Mouse (Mus musculus): ENCODE measurements around the gene Tmem179. TPM values are rescaled to one million over a fixed set of nuclear protein-coding genes. Genes with fewer than 3 reads are reported as not detected.

The Tmem179 gene
- polyA plus RNA-seq, 1 experiment, result not detected

- TF ChIP-seq POLR2A (IDR thresholded peaks at IDR 0.05; ENCODE audit: insufficient read depth, low read depth, low read length), result no peak
- no peak for TF ChIP-seq CTCF (IDR thresholded peaks at IDR 0.05; ENCODE audit: insufficient read depth, low read depth, low read length)
- no peak overlapping the region for H3K4me3 ChIP-seq (ENCODE audit: insufficient read depth, low read depth, low read length)
- 46% methylated on average over 8 of the region's 8 CpGs for WGBS
- no peak overlapping the region for H3K27ac ChIP-seq (ENCODE audit: insufficient read depth, low read depth, low read length)
- peaks cover 30% of the 10 kb centered on the region for H3K4me1 ChIP-seq (ENCODE audit: control insufficient read depth, insufficient read depth, low read length)
Measured at GRCm38 (mm10) chr12:112541483-112542091, 25.0 kb upstream of the Tmem179 start.

GRCm38 (mm10) chr12:112540321-112540720 is 23.8 kb upstream of the Tmem179 start:
- H3K4me3 ChIP-seq (ENCODE audit: insufficient read depth, low read depth, low read length), result no peak overlapping the region
- no peak overlapping the region for H3K27ac ChIP-seq (ENCODE audit: insufficient read depth, low read depth, low read length)
- TF ChIP-seq POLR2A (IDR thresholded peaks at IDR 0.05; ENCODE audit: insufficient read depth, low read depth, low read length), result no peak
- no peak for TF ChIP-seq CTCF (IDR thresholded peaks at IDR 0.05; ENCODE audit: insufficient read depth, low read depth, low read length)
- WGBS, result 84% methylated on average over 12 of the region's 12 CpGs
- H3K4me1 ChIP-seq (ENCODE audit: control insufficient read depth, insufficient read depth, low read length), result peaks cover 26% of the 10 kb centered on the region

GRCm38 (mm10) chr12:112539466-112539965 is 23.0 kb upstream of the Tmem179 start:
- TF ChIP-seq CTCF (IDR thresholded peaks at IDR 0.05; ENCODE audit: insufficient read depth, low read depth, low read length) (no peak), POLR2A (IDR thresholded peaks at IDR 0.05; ENCODE audit: insufficient read depth, low read depth, low read length) (no peak)
- WGBS, result 93% methylated on average over 7 of the region's 7 CpGs
- H3K4me1 ChIP-seq (ENCODE audit: control insufficient read depth, insufficient read depth, low read length), result peaks cover 18% of the 10 kb centered on the region
- no peak overlapping the region for H3K4me3 ChIP-seq (ENCODE audit: insufficient read depth, low read depth, low read length)
- H3K27ac ChIP-seq (ENCODE audit: insufficient read depth, low read depth, low read length), result no peak overlapping the region

- no peak overlapping the region for H3K27ac ChIP-seq (ENCODE audit: insufficient read depth, low read depth, low read length)
- TF ChIP-seq CTCF (IDR thresholded peaks at IDR 0.05; ENCODE audit: insufficient read depth, low read depth, low read length) (no peak), POLR2A (IDR thresholded peaks at IDR 0.05; ENCODE audit: insufficient read depth, low read depth, low read length) (no peak)
- peaks cover 16% of the 10 kb centered on the region for H3K4me1 ChIP-seq (ENCODE audit: control insufficient read depth, insufficient read depth, low read length)
- no peak overlapping the region for H3K4me3 ChIP-seq (ENCODE audit: insufficient read depth, low read depth, low read length)
- 86% methylated on average over 9 of the region's 9 CpGs for WGBS
Measured at GRCm38 (mm10) chr12:112538356-112538755, 21.8 kb upstream of the Tmem179 start.

GRCm38 (mm10) chr12:112537233-112537632 is 20.7 kb upstream of the Tmem179 start:
- Histone ChIP-seq H3K27ac (ENCODE audit: insufficient read depth, low read depth, low read length) (no peak overlapping the region), H3K4me1 (ENCODE audit: control insufficient read depth, insufficient read depth, low read length) (peaks cover 10% of the 10 kb centered on the region), H3K4me3 (ENCODE audit: insufficient read depth, low read depth, low read length) (no peak overlapping the region)
- WGBS, result 86% methylated on average over 6 of the region's 6 CpGs
- TF ChIP-seq POLR2A (IDR thresholded peaks at IDR 0.05; ENCODE audit: insufficient read depth, low read depth, low read length) (no peak), CTCF (IDR thresholded peaks at IDR 0.05; ENCODE audit: insufficient read depth, low read depth, low read length) (no peak)

DNA sequence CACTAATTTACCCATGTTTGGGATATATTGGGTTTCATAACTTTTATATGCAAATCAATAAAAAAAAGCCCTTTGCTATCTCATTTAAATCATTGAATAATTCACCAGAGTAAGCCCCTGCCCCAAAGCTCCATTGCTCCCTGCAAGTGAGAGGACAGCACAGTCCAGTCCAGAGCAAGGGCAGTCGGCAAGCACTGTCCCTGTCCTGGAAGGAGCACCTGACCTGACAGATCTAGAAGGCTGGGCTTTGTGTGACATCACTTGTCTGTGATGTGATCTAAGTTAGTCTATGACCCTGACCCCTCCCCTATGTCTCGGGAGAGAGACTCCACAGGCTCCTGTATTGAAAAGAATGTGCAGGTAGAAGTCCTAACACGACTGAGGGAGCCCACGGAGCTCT is 17.2 kb upstream of the Tmem179 start:
- Histone ChIP-seq H3K4me1 (ENCODE audit: control insufficient read depth, insufficient read depth, low read length) (no peaks in the 10 kb centered on the region), H3K4me3 (ENCODE audit: insufficient read depth, low read depth, low read length) (no peak overlapping the region), H3K27ac (ENCODE audit: insufficient read depth, low read depth, low read length) (no peak overlapping the region)
- no peak for TF ChIP-seq CTCF (IDR thresholded peaks at IDR 0.05; ENCODE audit: insufficient read depth, low read depth, low read length)
- no peak for TF ChIP-seq POLR2A (IDR thresholded peaks at IDR 0.05; ENCODE audit: insufficient read depth, low read depth, low read length)
- 91% methylated on average over 4 of the region's 4 CpGs for WGBS

DNA sequence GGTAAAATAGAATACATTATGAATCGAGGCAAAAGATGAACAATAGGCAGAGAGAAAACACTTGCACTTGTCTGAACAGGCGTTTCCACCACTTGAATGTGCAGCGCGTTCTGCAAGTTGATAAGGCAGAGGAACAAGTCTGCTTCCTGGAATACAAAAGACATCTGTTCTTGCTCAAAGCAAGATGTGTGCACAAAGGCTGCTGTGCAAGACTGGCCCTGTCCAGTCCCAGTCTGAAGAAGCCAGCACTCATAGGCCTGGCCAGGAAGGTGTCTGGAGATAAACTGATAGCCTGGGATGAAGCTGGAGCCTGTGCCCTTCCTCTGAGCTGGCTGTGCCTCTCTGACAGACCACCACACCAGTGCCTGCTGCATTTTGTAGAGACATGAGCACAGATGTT is 1.6 kb upstream of the Tmem179 start:
- WGBS, result 33% methylated on average over 4 of the region's 4 CpGs
- no peak for TF ChIP-seq POLR2A (IDR thresholded peaks at IDR 0.05; ENCODE audit: insufficient read depth, low read depth, low read length)
- no peak for TF ChIP-seq CTCF (IDR thresholded peaks at IDR 0.05; ENCODE audit: insufficient read depth, low read depth, low read length)
- H3K27ac ChIP-seq (ENCODE audit: insufficient read depth, low read depth, low read length), result no peak overlapping the region
- H3K4me3 ChIP-seq (ENCODE audit: insufficient read depth, low read depth, low read length), result no peak overlapping the region
- peaks cover 17% of the 10 kb centered on the region for H3K4me1 ChIP-seq (ENCODE audit: control insufficient read depth, insufficient read depth, low read length)

GRCm38 (mm10) chr12:112514897-112515296 is 1.6 kb downstream of the Tmem179 start:
- Histone ChIP-seq H3K4me1 (ENCODE audit: control insufficient read depth, insufficient read depth, low read length) (peaks cover 25% of the 10 kb centered on the region), H3K27ac (ENCODE audit: insufficient read depth, low read depth, low read length) (no peak overlapping the region), H3K4me3 (ENCODE audit: insufficient read depth, low read depth, low read length) (no peak overlapping the region)
- TF ChIP-seq CTCF (IDR thresholded peaks at IDR 0.05; ENCODE audit: insufficient read depth, low read depth, low read length), result no peak
- TF ChIP-seq POLR2A (IDR thresholded peaks at IDR 0.05; ENCODE audit: insufficient read depth, low read depth, low read length), result no peak
- 56% methylated on average over 3 of the region's 3 CpGs for WGBS

- TF ChIP-seq POLR2A (IDR thresholded peaks at IDR 0.05; ENCODE audit: insufficient read depth, low read depth, low read length), result peak; percentile 69; the same call in 1 of the 2 replicates
- TF ChIP-seq CTCF (IDR thresholded peaks at IDR 0.05; ENCODE audit: insufficient read depth, low read depth, low read length), result no peak
- WGBS, result 2% methylated on average over 62 of the region's 62 CpGs
- peaks cover 40% of the 10 kb centered on the region for H3K4me1 ChIP-seq (ENCODE audit: control insufficient read depth, insufficient read depth, low read length)
- peak overlapping the region; percentile 60 for H3K4me3 ChIP-seq (ENCODE audit: insufficient read depth, low read depth, low read length)
- H3K27ac ChIP-seq (ENCODE audit: insufficient read depth, low read depth, low read length), result peak overlapping the region; percentile 76
Measured at GRCm38 (mm10) chr12:112510733-112511372, 5.7 kb downstream of the Tmem179 start.

Data from olfactory bulb, adult 2 months (tissue).